Mouse (Mus musculus) forebrain, embryonic 12.5 days (tissue): Measurements from ENCODE around the gene Sh3bp2. TPM values are rescaled to one million over a fixed set of nuclear protein-coding genes. Genes with fewer than 3 reads are reported as not detected.

ENCODE experiments used
- ATAC-seq: fragments of 200-750 bp; cut with Nextera tagmentation; 2 replicates; pipeline ENCODE4 v1.8.0; 2017; ENCODE audit warnings: moderate TSS enrichment; ENCODE audit not compliant: low FRiP score
- H3K27ac ChIP-seq: fragments of 300-500 bp; sonication (generic); 2 replicates; pipeline ENCODE4 v1.5.1; 2016; ENCODE audit warnings: mild to moderate bottlenecking
- H3K27me3 ChIP-seq: fragments of 300-500 bp; sonication (generic); 2 replicates; pipeline ENCODE4 v1.6.1; 2016; ENCODE audit warnings: mild to moderate bottlenecking
- H3K36me3 ChIP-seq: fragments of 300-500 bp; sonication (generic); replicated peaks from 2 replicates; pipeline ENCODE4 v1.6.1; 2016; ENCODE audit warnings: mild to moderate bottlenecking
- H3K4me1 ChIP-seq: fragments of 300-500 bp; sonication (generic); 2 replicates; pipeline ENCODE4 v1.6.1; 2016
- H3K4me2 ChIP-seq: fragments of 300-500 bp; sonication (generic); 2 replicates; pipeline ENCODE4 v1.6.1; 2016; ENCODE audit warnings: mild to moderate bottlenecking, moderate library complexity
- H3K4me3 ChIP-seq: fragments of 300-500 bp; sonication (generic); replicated peaks from 2 replicates; pipeline ENCODE4 v1.5.1; 2016; ENCODE audit warnings: mild to moderate bottlenecking
- H3K9ac ChIP-seq: fragments of 300-500 bp; sonication (generic); 2 replicates; pipeline ENCODE4 v1.6.1; 2016; ENCODE audit warnings: mild to moderate bottlenecking
- H3K9me3 ChIP-seq: fragments of 300-500 bp; sonication (generic); 2 replicates; pipeline ENCODE4 v1.6.1; 2016
- WGBS: fragments of 180-500 bp; shearing (Covaris S2); methylation state at CpG from one replicate; pipeline ENCODE4 v1.1.7; 2016; 5-methylcytosine and 5-hydroxymethylcytosine counted together
- polyA plus RNA-seq: library from polyadenylated mRNA; unstranded; fragments of >200 nt; fragmentation: Nextera tagmentation; extraction: Ambion mirVana; gene quantifications from 2 replicates; pipeline ENCODE4 v1.2.1, GENCODE M21; 2016

Sh3bp2 gene
- polyA plus RNA-seq, 1 experiment from 2014 or later, result 18.5 TPM

- no peaks in the 10 kb centered on the region for H3K36me3 ChIP-seq
- peak within 1 kb of the TSS; percentile 68 for H3K4me3 ChIP-seq
- peak within 1 kb of the TSS; percentile 61 for H3K9ac ChIP-seq
- H3K4me1 ChIP-seq, result peaks cover 9% of the 10 kb centered on the region; the same call in 1 of the 2 replicates
- peak; percentile 97 for ATAC-seq
- H3K27ac ChIP-seq, result no peak within 1 kb of the TSS
- under 1% methylated on average over 63 of the region's 64 CpGs for WGBS
- peaks cover 20% of the 10 kb centered on the region for H3K27me3 ChIP-seq
- H3K9me3 ChIP-seq, result no peaks in the 10 kb centered on the region
- peak within 1 kb of the TSS; percentile 85 for H3K4me2 ChIP-seq
Measured at GRCm38 (mm10) chr5:34513466-34514217, 12.0 kb upstream of the Sh3bp2 start, which contains the start of gene Tnip2. TSS of gene Tnip2 (minus strand) at chr5:34513991.

DNA sequence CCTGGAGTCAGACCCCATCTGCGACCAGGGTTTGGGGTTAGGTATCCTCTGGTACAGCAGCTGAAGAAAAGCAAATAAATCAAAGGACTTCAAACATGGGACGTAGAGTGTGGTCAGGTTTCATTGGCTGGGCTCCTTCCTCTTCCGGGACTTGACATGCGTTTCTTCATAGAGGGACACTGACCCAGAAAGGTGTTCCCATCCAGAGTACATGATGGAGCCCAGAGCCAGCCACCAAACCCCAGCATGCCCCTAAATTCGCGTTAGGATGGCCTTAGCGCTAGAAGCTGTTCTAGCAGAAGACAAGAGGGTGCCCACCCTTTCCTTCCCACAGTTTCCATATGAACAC, 11.4 kb upstream of the Sh3bp2 start:
- Histone ChIP-seq H3K27ac (no peak overlapping the region), H3K9me3 (no peaks in the 10 kb centered on the region), H3K9ac (no peak overlapping the region), H3K27me3 (peaks cover 20% of the 10 kb centered on the region), H3K4me3 (peak overlapping the region; percentile 68), H3K4me2 (peak overlapping the region; percentile 85), H3K36me3 (no peaks in the 10 kb centered on the region), H3K4me1 (peaks cover 9% of the 10 kb centered on the region; the same call in 1 of the 2 replicates)
- WGBS, result 33% methylated on average over 7 of the region's 7 CpGs
- ATAC-seq, result no peak; the same call in 1 of the 2 replicates

GRCm38 (mm10) chr5:34515096-34515495, 10.5 kb upstream of the Sh3bp2 start:
- Histone ChIP-seq H3K4me2 (no peak overlapping the region), H3K27me3 (peaks cover 20% of the 10 kb centered on the region), H3K4me1 (peaks cover 9% of the 10 kb centered on the region; the same call in 1 of the 2 replicates), H3K9ac (no peak overlapping the region), H3K27ac (no peak overlapping the region), H3K4me3 (no peak overlapping the region), H3K36me3 (no peaks in the 10 kb centered on the region), H3K9me3 (no peaks in the 10 kb centered on the region)
- ATAC-seq, result no peak

GRCm38 (mm10) chr5:34517913-34518312, 7.7 kb upstream of the Sh3bp2 start:
- H3K27me3 ChIP-seq, result peaks cover 11% of the 10 kb centered on the region
- peaks cover 9% of the 10 kb centered on the region; the same call in 1 of the 2 replicates for H3K4me1 ChIP-seq
- no peaks in the 10 kb centered on the region for H3K36me3 ChIP-seq
- no peak overlapping the region for H3K4me3 ChIP-seq
- H3K27ac ChIP-seq, result no peak overlapping the region
- WGBS, result 30% methylated on average over 3 of the region's 3 CpGs
- no peak overlapping the region for H3K4me2 ChIP-seq
- H3K9me3 ChIP-seq, result no peaks in the 10 kb centered on the region
- ATAC-seq, result no peak
- H3K9ac ChIP-seq, result no peak overlapping the region

GRCm38 (mm10) chr5:34519389-34519910, 6.2 kb upstream of the Sh3bp2 start:
- Histone ChIP-seq H3K27me3 (peaks cover 14% of the 10 kb centered on the region; the same call in 1 of the 2 replicates), H3K36me3 (no peaks in the 10 kb centered on the region), H3K4me2 (no peak overlapping the region), H3K9me3 (no peaks in the 10 kb centered on the region), H3K4me3 (no peak overlapping the region), H3K27ac (no peak overlapping the region), H3K9ac (no peak overlapping the region), H3K4me1 (0 out of 2 replicates have a peak, but pooled peaks cover under 1% of the 10 kb centered on the region)
- ATAC-seq, result no peak
- whole genome bisulfite sequencing, result 84% methylated on average over 9 of the region's 9 CpGs

- no peak overlapping the region for H3K4me3 ChIP-seq
- no peak overlapping the region for H3K9ac ChIP-seq
- H3K36me3 ChIP-seq, result no peaks in the 10 kb centered on the region
- peaks cover 13% of the 10 kb centered on the region; the same call in 1 of the 2 replicates for H3K27me3 ChIP-seq
- no peaks in the 10 kb centered on the region for H3K9me3 ChIP-seq
- ATAC-seq, result no peak
- H3K27ac ChIP-seq, result no peak overlapping the region
- 76% methylated on average over 11 of the region's 11 CpGs for WGBS
- H3K4me2 ChIP-seq, result no peak overlapping the region
- H3K4me1 ChIP-seq, result 0 out of 2 replicates have a peak, but pooled peaks cover under 1% of the 10 kb centered on the region
Measured at GRCm38 (mm10) chr5:34520458-34521209, 5.0 kb upstream of the Sh3bp2 start.

DNA sequence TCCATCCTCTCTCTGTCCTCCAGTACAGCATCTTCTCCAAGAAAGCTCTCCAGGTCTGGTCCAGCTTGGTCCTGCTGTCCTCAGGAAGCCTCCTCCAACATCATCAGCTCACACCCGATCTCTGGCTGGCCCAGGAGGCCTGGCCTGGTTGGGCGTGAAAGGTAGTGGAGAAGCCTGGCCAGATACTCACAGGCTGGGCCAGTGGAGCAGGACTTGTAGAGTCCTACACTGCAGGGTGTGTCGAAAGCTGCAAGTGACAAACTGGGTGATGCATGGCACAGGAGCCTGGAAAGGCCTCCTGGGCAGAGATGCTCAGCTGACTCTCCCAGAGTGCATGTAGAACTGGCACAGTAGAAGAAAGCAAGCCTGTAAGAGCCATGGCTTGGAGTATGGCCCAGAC, 4.3 kb upstream of the Sh3bp2 start:
- H3K27me3 ChIP-seq, result peaks cover 17% of the 10 kb centered on the region; the same call in 1 of the 2 replicates
- H3K9ac ChIP-seq, result no peak overlapping the region
- H3K9me3 ChIP-seq, result no peaks in the 10 kb centered on the region
- H3K27ac ChIP-seq, result no peak overlapping the region
- WGBS, result 86% methylated on average over 3 of the region's 3 CpGs
- no peak overlapping the region for H3K4me2 ChIP-seq
- H3K4me1 ChIP-seq, result 0 out of 2 replicates have a peak, but pooled peaks cover 7% of the 10 kb centered on the region
- no peak overlapping the region for H3K4me3 ChIP-seq
- ATAC-seq, result no peak
- no peaks in the 10 kb centered on the region for H3K36me3 ChIP-seq

GRCm38 (mm10) chr5:34523958-34524485, 1.6 kb upstream of the Sh3bp2 start:
- no peak overlapping the region for H3K9ac ChIP-seq
- H3K9me3 ChIP-seq, result no peaks in the 10 kb centered on the region
- no peak for ATAC-seq
- no peaks in the 10 kb centered on the region for H3K36me3 ChIP-seq
- H3K27me3 ChIP-seq, result peaks cover 25% of the 10 kb centered on the region
- H3K4me1 ChIP-seq, result 0 out of 2 replicates have a peak, but pooled peaks cover 7% of the 10 kb centered on the region
- WGBS, result 74% methylated on average over 4 of the region's 4 CpGs
- no peak overlapping the region for H3K4me2 ChIP-seq
- H3K27ac ChIP-seq, result no peak overlapping the region
- no peak overlapping the region for H3K4me3 ChIP-seq

- no peaks in the 10 kb centered on the region for H3K9me3 ChIP-seq
- no peaks in the 10 kb centered on the region for H3K36me3 ChIP-seq
- H3K27ac ChIP-seq, result no peak overlapping the region
- H3K27me3 ChIP-seq, result peaks cover 25% of the 10 kb centered on the region
- no peak overlapping the region for H3K4me3 ChIP-seq
- H3K4me1 ChIP-seq, result 0 out of 2 replicates have a peak, but pooled peaks cover 7% of the 10 kb centered on the region
- no peak for ATAC-seq
- no peak overlapping the region for H3K4me2 ChIP-seq
- H3K9ac ChIP-seq, result no peak overlapping the region
Measured at GRCm38 (mm10) chr5:34524511-34524910, 1.1 kb upstream of the Sh3bp2 start.

- Histone ChIP-seq H3K36me3 (no peaks in the 10 kb centered on the region), H3K9me3 (no peaks in the 10 kb centered on the region), H3K4me2 (no peak overlapping the region; the same call in 1 of the 2 replicates), H3K9ac (no peak overlapping the region), H3K4me1 (0 out of 2 replicates have a peak, but pooled peaks cover 7% of the 10 kb centered on the region), H3K27me3 (peaks cover 25% of the 10 kb centered on the region), H3K4me3 (no peak overlapping the region), H3K27ac (no peak overlapping the region)
- WGBS, result 29% methylated on average over 5 of the region's 5 CpGs
- ATAC-seq, result no peak
Measured at GRCm38 (mm10) chr5:34526477-34526775, 788 bp downstream of the Sh3bp2 start.

DNA sequence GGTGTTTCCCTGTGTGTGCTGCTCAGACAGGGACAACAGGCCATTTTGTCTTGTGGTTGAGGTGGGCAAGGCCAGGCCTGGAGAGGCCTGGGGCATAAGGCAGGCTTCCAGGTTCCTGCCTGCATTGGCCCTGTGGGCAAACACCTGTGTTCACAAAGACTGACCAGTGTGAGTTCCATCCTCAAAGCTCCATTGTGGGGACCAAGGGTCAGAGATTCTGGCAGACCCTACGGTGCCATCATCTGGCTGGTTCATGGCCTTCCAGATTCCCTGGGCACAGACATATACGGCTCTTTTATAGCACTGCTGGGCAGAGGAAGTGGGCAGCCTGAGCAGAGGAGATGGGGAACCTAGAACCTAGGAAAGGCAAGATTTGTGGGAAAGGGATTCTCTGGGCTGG, 1.7 kb downstream of the Sh3bp2 start:
- H3K4me3 ChIP-seq, result no peak overlapping the region
- 82% methylated on average over 2 of the region's 2 CpGs for WGBS
- no peak for ATAC-seq
- H3K36me3 ChIP-seq, result no peaks in the 10 kb centered on the region
- H3K27ac ChIP-seq, result no peak overlapping the region
- H3K9ac ChIP-seq, result no peak overlapping the region
- H3K4me2 ChIP-seq, result no peak overlapping the region
- H3K9me3 ChIP-seq, result no peaks in the 10 kb centered on the region
- 0 out of 2 replicates have a peak, but pooled peaks cover 7% of the 10 kb centered on the region for H3K4me1 ChIP-seq
- peaks cover 25% of the 10 kb centered on the region for H3K27me3 ChIP-seq

GRCm38 (mm10) chr5:34528724-34529123, 3.1 kb downstream of the Sh3bp2 start:
- ATAC-seq, result no peak
- H3K4me2 ChIP-seq, result no peak overlapping the region
- 92% methylated on average over 5 of the region's 5 CpGs for WGBS

More at GRCm38 (mm10) chr5:34528724-34529123, 3.1 kb downstream of the Sh3bp2 start:
- Histone ChIP-seq H3K9ac (no peak overlapping the region), H3K4me3 (no peak overlapping the region), H3K27me3 (peaks cover 25% of the 10 kb centered on the region), H3K9me3 (no peaks in the 10 kb centered on the region), H3K4me1 (0 out of 2 replicates have a peak, but pooled peaks cover 7% of the 10 kb centered on the region), H3K36me3 (no peaks in the 10 kb centered on the region), H3K27ac (no peak overlapping the region)
